13 mouse cellular contexts compared by ENCODE assay signal in genomic region chr11:26102878-26103277, GRCm38 (mm10).
DNase-seq lines count a peak whose midpoint lies in the region; ATAC-seq and TF ChIP-seq lines count a peak whose summit lies in the region.
"Had no signal": no experiment of that assay in that cellular context is flagged by ENCODE, and none has a peak within 500 bp of the region (broad histone marks: within the 10 kb centered on the region; RNA-seq: fewer than 3 reads in every experiment).

No protein-coding gene starts in this region.

- H3K4me2 ChIP-seq in heart, postnatal 0 days (ENCODE audit: low read depth, low read length), result peak overlapping the region; percentile 52; the same call in 1 of the 2 replicates
- H3K4me2 ChIP-seq in midbrain, embryonic 16.5 days (ENCODE audit: low read length), result peak overlapping the region; percentile 48
- H3K4me2 ChIP-seq: liver, embryonic 11.5 days had no signal

- TF ChIP-seq EP300 in heart, postnatal 0 days (IDR thresholded peaks at IDR 0.05; ENCODE audit: low read depth), result no peak
- TF ChIP-seq EP300 in heart, adult 2 months (IDR thresholded peaks at IDR 0.05; ENCODE audit: insufficient read depth, low read depth, low read length), result no peak

- ATAC-seq in heart, postnatal 0 days (ENCODE audit: insufficient read depth, low read depth), result no peak
- ATAC-seq in midbrain, embryonic 16.5 days, result no peak
- ATAC-seq in erythroblast, adult 5-6 weeks (replicated peaks; ENCODE audit: low FRiP score, poor library complexity, severe bottlenecking), result no peak
- ATAC-seq: CD4-positive, CD25-positive, alpha-beta regulatory T cell, adult 4 months; intestine, embryonic 16.5 days had no signal

- H3K27ac ChIP-seq in heart, postnatal 0 days (ENCODE audit: low read depth), result no peak overlapping the region
- no peak overlapping the region for H3K27ac ChIP-seq in heart, adult 2 months
- H3K27ac ChIP-seq in hindbrain, embryonic 10.5 days, result peak overlapping the region; percentile 46
- H3K27ac ChIP-seq in midbrain, embryonic 16.5 days (ENCODE audit: low read length), result peak overlapping the region; percentile 65
- H3K27ac ChIP-seq: embryonic facial prominence, embryonic 12.5 days had no signal

- no peaks in the 10 kb centered on the region for H3K9me3 ChIP-seq in heart, postnatal 0 days (replicated peaks; ENCODE audit: control insufficient read depth, low read length)
- no peaks in the 10 kb centered on the region for H3K9me3 ChIP-seq in hindbrain, embryonic 10.5 days
- H3K9me3 ChIP-seq in midbrain, embryonic 16.5 days (replicated peaks; ENCODE audit: control insufficient read depth, low read length, poor library complexity, severe bottlenecking), result no peaks in the 10 kb centered on the region
- H3K9me3 ChIP-seq: embryonic facial prominence, embryonic 12.5 days had no signal

- H3K9ac ChIP-seq in heart, postnatal 0 days (replicated peaks; ENCODE audit: low read depth, low read length), result no peak overlapping the region; the same call in 1 of the 2 replicates
- no peak overlapping the region for H3K9ac ChIP-seq in heart, adult 2 months (ENCODE audit: low read depth, low read length)
- H3K9ac ChIP-seq in midbrain, embryonic 16.5 days (ENCODE audit: low read depth, low read length), result no peak overlapping the region
- H3K9ac ChIP-seq: embryonic facial prominence, embryonic 12.5 days had no signal

- no peaks in the 10 kb centered on the region for H3K79me2 ChIP-seq in heart, adult 2 months (replicated peaks; ENCODE audit: control insufficient read depth, insufficient read depth, low read length)

- no peaks in the 10 kb centered on the region for H3K36me3 ChIP-seq in heart, postnatal 0 days (replicated peaks; ENCODE audit: control insufficient read depth, insufficient read depth, low read length)
- H3K36me3 ChIP-seq in heart, adult 2 months (ENCODE audit: control insufficient read depth, insufficient read depth, low read length), result no peaks in the 10 kb centered on the region
- H3K36me3 ChIP-seq in hindbrain, embryonic 10.5 days, result no peaks in the 10 kb centered on the region
- H3K36me3 ChIP-seq in midbrain, embryonic 16.5 days (ENCODE audit: control insufficient read depth, insufficient read depth, low read length), result no peaks in the 10 kb centered on the region
- H3K36me3 ChIP-seq: embryonic facial prominence, embryonic 12.5 days had no signal

- DNase-seq in heart, postnatal 0 days (ENCODE audit: low spot score), result no peak
- DNase-seq in heart, adult 2 months, result no peak
- peak; percentile 71 for DNase-seq in brain, embryonic 14.5 days (ENCODE audit: low read depth)
- no peak for DNase-seq in hindbrain, embryonic 10.5 days (ENCODE audit: low spot score)
- DNase-seq in left cerebral cortex, postnatal 36 days (ENCODE audit: low spot score in 2 of 2), result no peak
- no peak for DNase-seq in spleen, adult 12 weeks (ENCODE audit: low spot score)
- DNase-seq: layer of hippocampus, adult 9-11 months had no signal

- WGBS in heart, postnatal 0 days, result 31% methylated on average over 4 of the region's 4 CpGs
- 42% methylated on average over 4 of the region's 4 CpGs for WGBS in heart, adult 2 months
- WGBS in hindbrain, embryonic 10.5 days, result 21% methylated on average over 4 of the region's 4 CpGs
- 13% methylated on average over 4 of the region's 4 CpGs for whole genome bisulfite sequencing in midbrain, embryonic 16.5 days

- H3K4me1 ChIP-seq in heart, postnatal 0 days (ENCODE audit: control insufficient read depth, insufficient read depth), result no peaks in the 10 kb centered on the region
- H3K4me1 ChIP-seq in heart, adult 2 months (ENCODE audit: control insufficient read depth, insufficient read depth, low read length), result no peaks in the 10 kb centered on the region
- peaks cover 32% of the 10 kb centered on the region for H3K4me1 ChIP-seq in hindbrain, embryonic 10.5 days (replicated peaks)
- peaks cover 10% of the 10 kb centered on the region for H3K4me1 ChIP-seq in midbrain, embryonic 16.5 days (ENCODE audit: control insufficient read depth, insufficient read depth, low read length)
- H3K4me1 ChIP-seq: embryonic facial prominence, embryonic 12.5 days had no signal

- no peaks in the 10 kb centered on the region for H3K27me3 ChIP-seq in heart, postnatal 0 days (ENCODE audit: control insufficient read depth, insufficient read depth, low read length)
- H3K27me3 ChIP-seq in heart, adult 2 months (ENCODE audit: control insufficient read depth, insufficient read depth, low read length), result no peaks in the 10 kb centered on the region
- no peaks in the 10 kb centered on the region for H3K27me3 ChIP-seq in hindbrain, embryonic 10.5 days (ENCODE audit: insufficient read depth, poor library complexity, severe bottlenecking)
- H3K27me3 ChIP-seq in midbrain, embryonic 16.5 days (ENCODE audit: control insufficient read depth, insufficient read depth, low read depth, low read length), result no peaks in the 10 kb centered on the region
- H3K27me3 ChIP-seq: embryonic facial prominence, embryonic 12.5 days had no signal

- TF ChIP-seq CTCF in heart, postnatal 0 days (IDR thresholded peaks at IDR 0.05; ENCODE audit: low read depth), result no peak
- no peak for TF ChIP-seq CTCF in heart, adult 2 months (IDR thresholded peaks at IDR 0.05)
- TF ChIP-seq CTCF in brain, embryonic 14.5 days (IDR thresholded peaks at IDR 0.05; ENCODE audit: borderline replicate concordance, extremely low read depth, insufficient read depth, insufficient read length), result no peak

- H3K4me3 ChIP-seq in heart, postnatal 0 days (ENCODE audit: low read depth, low read length), result no peak overlapping the region
- no peak overlapping the region for H3K4me3 ChIP-seq in heart, adult 2 months
- H3K4me3 ChIP-seq in hindbrain, embryonic 10.5 days, result peak overlapping the region; percentile 25
- H3K4me3 ChIP-seq in midbrain, embryonic 16.5 days (ENCODE audit: low read depth, low read length), result no peak overlapping the region
- H3K4me3 ChIP-seq: embryonic facial prominence, embryonic 12.5 days had no signal

- TF ChIP-seq POLR2A in heart, adult 2 months (IDR thresholded peaks at IDR 0.05; ENCODE audit: insufficient read depth, low read depth, low read length), result no peak
- TF ChIP-seq POLR2A in brain, embryonic 14.5 days (IDR thresholded peaks at IDR 0.05; ENCODE audit: borderline replicate concordance, extremely low read depth, insufficient read depth, insufficient read length, poor library complexity, severe bottlenecking), result no peak

- intact Hi-C loops in heart, adult 2 months (cut with DNase I), result no loop called here
- intact Hi-C loops in left cerebral cortex, postnatal 36 days (cut with DNase I), result no loop called here

Comparison
In these comparisons a context has a peak if more than half of its experiments do, and no peak if none do; other contexts are left out.
1. H3K27ac ChIP-seq: peak in hindbrain, embryonic 10.5 days (single experiment) and midbrain, embryonic 16.5 days (single experiment); none in heart, postnatal 0 days (single experiment) and heart, adult 2 months (single experiment).